Mouse (Mus musculus) heart, postnatal 36 days (tissue): Measurements from ENCODE around the gene Pld5. TPM values are rescaled to one million over a fixed set of nuclear protein-coding genes. Genes with fewer than 3 reads are reported as not detected.
A peak's percentile ranks its signal among the peaks of the same experiment; 100 is the strongest.

Experiments
- DNase-seq, 2 experiments: peaks; one replicate each; pipeline ENCODE4 v3.0.0; 2021 to 2022
- intact Hi-C: fragments of 180-260 bp; cut with DNase I; formaldehyde crosslinking; loops from one replicate; pipeline ENCODE4 v1.15.1; 2025
- total RNA-seq, 2 experiments: library from RNA; stranded (reverse); gene quantifications; 2 replicates each; pipeline ENCODE4 v1.2.3; 2021

The Pld5 gene
- total RNA-seq, 2 experiments from 2014 or later = 0.17 TPM; not detected in 1

DNA sequence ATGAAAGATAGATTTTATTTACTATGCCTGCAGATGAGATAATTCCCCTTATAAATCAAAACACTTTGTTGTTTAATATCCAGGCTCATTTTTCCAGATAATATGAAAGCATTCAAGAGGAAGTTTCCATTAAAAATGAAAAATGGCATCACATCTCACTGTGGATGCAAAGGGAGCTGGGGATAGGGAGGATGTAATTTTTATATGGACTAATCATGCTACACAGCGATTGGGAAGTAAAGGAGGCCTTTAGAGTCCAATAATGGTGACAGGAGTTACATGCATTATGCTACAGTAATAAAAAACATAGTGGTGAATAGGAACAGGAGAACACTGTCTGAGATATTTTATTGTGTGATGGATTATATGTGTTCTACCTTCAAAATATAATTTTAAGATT lies 100.1 kb downstream of the Pld5 start:
- no peak for DNase-seq
- intact Hi-C loops = no loop called here

DNA sequence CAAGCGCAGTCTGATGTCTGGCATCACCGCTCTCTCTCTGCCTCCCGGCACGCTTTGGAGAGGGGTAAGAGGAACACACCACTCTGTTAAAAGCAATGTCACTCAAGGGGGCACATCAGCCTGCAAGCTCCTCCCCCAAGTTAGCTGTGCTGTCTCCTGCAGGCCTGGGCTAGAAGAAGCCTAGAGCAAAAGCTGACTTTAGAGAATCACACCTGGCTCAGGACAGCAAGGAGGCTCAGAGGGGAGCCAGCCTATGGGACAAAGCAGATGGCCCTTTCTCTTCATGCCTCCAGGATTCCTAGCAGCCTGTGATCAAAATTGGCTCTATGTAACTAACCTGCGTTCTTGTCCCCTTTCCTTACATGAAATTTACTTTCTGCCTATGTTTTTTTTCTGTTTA lies 107.3 kb downstream of the Pld5 start:
- intact Hi-C loops = no loop called here
- no peak for DNase-seq

DNA sequence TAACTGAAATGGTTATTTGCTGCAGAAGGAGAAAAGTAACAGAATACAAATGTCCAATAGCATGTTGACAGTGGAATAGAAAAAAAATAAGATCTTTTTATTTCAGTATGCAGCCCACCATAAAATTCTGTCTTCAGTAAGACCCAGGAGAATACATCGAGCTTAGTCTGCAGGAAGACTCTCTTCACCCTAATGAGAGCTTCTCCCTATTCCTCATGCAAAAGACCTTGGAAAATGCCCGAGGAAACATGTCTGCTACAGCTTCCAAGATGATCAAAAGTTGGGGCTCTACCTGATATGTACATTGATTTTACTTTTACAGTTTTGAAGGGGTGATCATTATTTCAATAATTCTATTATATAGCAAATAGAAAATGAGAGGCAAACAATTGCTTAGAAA lies 108.0 kb downstream of the Pld5 start:
- DNase-seq = no peak
- intact Hi-C loops = no loop called here

DNA sequence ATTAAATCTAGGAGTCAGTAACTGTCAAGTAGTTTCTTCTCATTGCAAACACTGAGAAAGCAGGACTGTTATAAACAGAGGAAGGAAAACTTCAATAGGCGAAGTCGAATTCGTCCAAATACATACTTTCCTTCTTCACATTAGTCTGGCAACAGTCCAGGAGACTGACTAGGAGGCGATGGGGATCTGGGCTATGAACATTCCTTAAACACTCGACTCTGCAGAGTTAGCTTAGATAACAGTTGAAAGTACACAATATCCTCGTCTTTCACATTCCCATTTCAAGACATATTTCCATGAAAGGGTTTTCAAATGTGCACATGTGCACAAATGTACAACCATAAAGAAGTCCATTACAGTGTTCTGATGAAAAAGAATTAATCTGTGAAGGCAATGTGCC lies 129.8 kb downstream of the Pld5 start:
- intact Hi-C loops = no loop called here
- DNase-seq = no peak

DNA sequence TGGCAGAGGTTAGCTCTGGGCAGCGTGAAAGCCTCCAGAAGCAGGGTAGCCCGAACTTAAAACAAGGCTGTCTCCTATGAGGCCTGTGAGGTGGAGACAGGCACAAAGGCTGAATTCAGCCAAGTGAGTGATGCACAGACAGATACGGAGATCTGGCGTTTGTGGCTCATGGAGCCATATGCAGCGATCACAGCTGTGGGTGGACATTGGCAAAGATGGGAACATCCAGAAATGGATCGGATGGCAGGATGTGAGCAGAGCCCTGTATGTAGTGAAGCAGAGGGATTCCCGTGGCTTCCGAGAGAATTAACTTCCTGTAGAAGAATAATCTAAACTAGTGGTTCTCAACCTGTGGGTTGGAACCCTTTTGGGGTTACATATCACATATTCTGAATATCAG lies 140.7 kb downstream of the Pld5 start:
- intact Hi-C loops = no loop called here
- DNase-seq = no peak

DNA sequence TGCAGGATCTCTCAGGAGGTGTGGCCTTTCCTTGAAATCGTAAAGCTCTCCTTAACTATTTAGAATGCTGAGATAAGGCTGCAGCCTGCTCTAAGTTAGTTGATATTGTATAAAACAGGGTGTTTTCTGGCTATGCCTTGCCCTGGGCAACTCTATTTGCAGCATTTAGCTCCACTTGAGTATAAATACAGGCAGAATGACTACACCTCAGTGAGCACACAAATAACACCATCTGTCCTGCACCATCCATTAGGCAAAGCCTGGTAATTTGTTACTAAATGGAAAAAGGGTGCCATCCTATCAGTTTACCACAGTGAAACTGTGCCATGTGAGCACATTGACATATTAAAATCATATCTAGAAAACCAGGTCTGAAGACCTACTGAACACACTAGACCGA lies 149.3 kb downstream of the Pld5 start:
- no peak for DNase-seq
- intact Hi-C loops = no loop called here

DNA sequence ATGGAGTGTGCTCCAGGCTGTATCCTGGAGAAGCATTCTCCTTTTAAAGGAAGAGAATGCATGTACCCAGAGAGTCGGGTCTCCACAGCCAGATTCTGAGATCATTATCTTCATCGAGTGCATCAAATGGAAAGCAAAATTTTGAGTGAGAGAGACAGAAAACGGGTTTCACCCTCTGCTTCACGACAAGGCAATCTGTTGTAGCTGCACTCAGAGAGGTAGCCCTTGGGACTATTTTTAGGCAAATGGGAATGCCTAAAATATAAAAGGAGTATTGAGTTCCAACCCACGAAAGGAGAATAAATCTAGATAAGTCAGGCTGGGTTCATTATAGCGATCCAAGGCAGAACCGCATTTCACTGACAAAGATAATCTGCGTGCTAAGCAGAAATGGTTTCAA lies 150.7 kb downstream of the Pld5 start:
- DNase-seq = no peak
- intact Hi-C loops = no loop called here

DNA sequence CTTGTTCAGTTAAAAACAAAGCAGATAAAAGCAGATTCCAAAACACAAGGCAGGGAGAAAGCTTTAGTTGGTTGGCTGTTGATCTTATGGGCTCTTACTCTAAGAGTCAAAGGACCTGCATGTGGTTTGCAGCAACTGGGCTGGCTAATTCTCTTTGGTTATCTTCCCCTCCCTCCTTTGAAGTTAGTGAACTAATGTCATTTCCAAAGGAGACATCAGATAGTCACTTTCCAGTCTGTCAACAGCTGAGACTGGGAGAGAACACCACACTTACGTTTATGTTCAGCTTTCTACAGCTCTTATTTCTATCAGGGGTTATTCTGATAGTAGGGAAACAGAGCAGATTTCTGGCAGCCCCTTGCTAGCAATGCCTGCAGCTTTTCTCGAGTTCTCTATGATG lies 151.3 kb downstream of the Pld5 start:
- DNase-seq = no peak
- intact Hi-C loops = no loop called here

DNA sequence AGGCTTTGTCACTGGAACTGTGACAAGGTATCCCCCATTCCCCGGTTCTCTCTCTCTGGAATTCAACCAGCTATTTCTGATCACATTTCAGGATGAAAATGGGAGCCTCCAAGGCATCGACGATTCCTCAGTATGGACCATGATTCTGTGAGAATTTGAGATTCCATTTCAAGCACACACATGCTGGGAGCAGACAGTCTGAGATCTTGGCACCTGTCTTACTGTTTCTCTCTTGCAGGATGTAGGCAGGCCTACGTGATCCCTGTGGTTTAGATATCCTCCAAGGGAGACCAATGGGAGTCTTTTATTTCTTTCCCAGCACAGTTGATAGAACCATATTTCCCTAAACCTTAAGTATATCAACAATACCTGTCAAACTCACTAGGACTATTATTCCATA lies 159.5 kb downstream of the Pld5 start:
- intact Hi-C loops = no loop called here
- DNase-seq = no peak

DNA sequence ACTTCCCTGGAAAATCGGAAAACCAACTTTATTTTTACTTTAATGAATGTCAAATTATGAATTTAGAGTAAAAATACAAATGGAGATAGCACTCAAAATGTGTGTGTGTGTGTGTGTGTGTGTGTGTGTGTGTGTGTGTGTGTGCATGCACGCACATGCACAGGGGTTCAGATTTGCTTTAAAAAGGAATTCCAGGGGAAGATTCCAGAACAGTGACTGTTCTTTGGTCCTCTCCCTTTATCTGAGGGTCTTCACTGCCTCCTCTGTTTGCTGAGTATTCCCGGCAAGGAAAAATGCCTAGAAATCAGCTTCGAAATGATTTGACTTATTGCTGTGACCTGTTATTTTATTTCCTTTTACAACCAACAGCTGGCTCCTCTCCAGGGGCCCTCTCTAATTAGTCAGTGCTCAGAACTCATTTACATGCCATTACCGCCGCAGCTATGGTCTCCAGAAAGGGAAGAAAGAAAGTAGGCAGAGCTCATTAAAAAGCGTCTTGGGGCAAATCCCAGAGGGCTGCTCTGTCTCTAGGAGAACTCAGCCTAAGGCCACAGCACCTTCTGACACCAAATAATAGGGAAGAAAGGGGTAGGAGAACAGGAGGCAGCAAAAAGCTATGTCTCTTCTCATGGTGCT lies 176.3 kb downstream of the Pld5 start:
- intact Hi-C loops = no loop called here
- no peak for DNase-seq

DNA sequence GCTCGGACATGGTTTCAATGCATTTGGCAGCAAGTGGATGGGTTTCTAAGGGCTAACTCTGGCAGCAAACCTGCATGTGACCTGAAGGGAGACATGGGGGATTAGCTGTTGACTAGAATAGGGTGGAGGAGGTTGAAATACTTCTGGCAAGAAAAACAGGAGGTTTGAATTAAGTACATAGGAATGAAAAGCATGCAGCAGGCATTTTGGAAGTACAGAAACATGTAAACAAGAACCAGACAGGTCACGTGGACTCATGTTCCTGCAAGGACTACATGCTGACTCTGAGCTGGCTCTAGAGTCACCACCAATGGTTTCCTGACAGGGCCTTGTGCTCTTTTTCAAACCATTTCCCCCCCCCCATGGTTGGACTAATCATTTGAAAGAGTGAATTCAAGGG lies 183.0 kb downstream of the Pld5 start:
- no peak for DNase-seq
- intact Hi-C loops = no loop called here

DNA sequence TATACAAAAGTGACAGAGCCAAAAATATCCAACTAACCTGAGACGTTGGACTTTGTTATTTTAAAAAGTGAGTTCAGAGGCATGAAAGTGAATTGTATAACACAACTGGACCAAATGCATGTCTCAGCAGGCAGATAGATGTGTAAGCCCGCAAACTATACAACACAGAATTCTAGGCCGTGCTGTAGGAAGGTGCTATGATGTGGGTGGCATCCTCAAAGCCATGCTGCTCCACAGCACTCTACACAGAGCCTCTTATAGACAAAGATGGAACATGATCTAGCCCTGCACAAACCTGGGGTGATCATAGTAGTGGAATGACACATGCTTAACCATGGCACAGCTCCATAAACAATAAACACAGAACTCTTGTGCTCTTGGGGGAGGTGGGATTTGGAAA lies 185.7 kb downstream of the Pld5 start:
- intact Hi-C loops = no loop called here
- no peak for DNase-seq

DNA sequence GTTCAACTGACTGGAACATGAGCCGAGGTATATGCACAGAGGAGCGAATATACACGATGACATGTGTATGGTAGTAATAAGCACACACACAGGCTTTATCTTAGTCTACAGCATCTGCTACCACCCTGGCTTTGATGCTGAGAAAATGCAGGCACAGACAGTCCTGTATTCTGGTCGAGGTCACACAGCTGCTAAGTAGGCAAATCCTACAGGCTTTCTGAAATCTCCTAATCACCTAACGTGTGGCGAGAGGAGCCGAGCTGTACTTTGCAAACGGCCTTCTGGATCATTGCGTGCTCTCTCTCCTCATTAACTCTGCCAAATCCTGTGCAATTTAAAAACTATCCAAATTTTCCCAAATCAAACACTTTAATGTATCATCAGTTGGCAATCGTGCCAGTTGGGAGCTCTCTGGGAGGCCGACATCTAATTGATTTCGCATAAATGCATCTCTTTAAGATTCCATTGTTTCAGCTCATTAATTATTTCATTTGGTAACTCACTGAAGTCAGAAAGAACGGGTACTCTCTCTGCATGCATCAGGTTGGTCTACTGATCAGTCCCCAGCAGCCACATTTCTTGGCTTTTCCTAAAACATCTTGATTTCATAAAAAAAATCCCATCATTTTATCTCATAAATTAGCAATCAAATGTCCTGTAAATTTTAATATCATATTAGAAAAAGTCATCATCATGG lies 189.0 kb downstream of the Pld5 start:
- intact Hi-C loops = no loop called here
- no peak for DNase-seq

DNA sequence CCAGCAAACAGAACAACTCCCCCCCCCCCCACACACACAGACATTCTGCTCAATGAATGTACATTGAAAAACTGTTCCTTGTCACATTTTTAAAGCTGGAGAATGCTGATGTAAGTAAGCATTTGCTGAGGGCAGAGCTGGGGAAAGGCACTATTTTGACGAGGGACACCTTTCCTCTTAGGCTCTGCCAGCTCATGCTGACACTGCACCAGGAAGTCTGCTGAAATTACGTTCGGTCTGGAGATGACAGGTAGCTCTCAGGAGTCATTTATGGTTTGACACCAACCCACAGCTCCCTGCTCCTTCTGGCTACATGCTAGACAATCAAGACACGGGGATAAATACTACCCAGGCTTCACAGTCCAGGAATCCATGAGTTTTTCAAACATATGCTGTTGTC lies 192.8 kb downstream of the Pld5 start:
- intact Hi-C loops = no loop called here

DNA sequence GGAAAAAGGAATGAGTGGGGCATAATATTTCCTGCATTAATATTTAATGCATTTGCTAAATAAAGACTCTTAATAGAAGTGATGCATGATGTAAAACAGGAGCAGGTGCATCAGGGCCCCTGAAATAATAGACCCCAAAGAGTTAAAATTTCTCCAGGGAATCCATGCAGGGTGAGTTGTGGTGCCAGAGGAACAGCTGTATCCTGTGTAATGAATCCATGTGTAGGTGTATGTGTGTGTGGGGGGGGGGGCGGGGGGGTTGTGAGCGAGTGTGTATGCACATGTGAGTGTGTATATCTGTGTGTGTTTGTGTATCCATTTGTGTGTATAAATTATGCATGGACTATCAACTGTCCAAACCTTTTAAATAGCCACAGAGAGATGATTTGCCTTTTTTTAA lies 194.1 kb downstream of the Pld5 start:
- no peak for DNase-seq
- intact Hi-C loops = no loop called here

More for the DNA sequence above, 192.8 kb downstream of the Pld5 start:
- no peak for DNase-seq

DNA sequence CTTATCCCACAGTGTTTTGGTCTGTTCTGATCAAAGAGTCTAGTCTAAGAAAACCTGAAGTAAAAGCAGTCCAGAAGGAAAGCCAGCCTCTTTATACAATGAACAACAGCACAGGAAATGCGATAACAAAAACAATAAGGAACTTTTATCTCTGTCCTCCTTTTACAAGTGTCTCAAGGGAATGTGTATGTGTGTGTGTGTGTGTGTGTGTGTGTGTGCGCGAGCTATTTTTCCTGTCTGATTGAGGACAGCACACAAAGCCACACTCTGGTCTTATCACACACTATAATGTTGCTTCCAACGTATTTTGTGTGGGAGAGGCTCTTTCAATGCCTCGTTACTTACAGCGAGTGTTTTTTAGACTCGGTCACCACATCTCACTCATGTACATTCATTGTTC lies 196.7 kb downstream of the Pld5 start:
- DNase-seq = no peak
- intact Hi-C loops = no loop called here

DNA sequence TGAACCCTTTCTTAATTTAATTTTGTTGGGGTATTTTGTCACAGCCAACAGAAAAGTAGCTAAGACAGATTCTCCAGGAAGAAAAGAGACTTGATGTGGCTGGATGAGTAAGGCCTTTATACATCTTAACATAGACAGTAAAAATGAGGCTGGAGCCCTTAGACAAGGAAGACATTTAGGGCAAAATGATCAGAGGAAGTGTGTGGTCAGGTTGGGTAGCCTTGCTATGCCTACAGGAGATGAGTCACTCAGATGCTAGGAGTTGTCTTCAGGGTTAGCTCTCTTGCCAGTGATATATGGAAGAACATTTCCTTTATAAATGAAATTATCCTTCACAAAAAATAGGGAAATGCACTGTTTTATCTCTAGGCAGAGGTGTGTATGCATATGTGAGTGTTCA lies 198.3 kb downstream of the Pld5 start:
- DNase-seq = no peak
- intact Hi-C loops = no loop called here

DNA sequence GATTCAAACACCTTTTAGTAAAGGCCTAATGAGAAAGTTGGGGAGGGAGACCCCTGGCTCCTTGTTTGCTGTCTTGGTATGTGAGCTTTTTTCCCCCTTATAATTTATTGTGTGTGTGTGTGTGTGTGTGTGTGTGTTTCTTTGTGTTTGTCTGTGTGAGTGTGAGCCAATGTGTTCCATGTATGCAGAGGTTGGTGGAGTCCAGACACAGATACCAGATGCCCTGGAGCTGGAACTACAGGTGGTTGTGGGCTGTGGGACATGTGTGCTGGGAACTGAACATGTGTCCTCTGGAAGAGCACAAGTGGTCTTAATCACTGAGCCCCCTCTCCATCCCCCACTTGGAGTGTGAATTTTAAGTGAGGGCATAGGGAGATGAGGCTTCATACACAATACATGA lies 199.3 kb downstream of the Pld5 start:
- DNase-seq = no peak
- intact Hi-C loops = no loop called here

DNA sequence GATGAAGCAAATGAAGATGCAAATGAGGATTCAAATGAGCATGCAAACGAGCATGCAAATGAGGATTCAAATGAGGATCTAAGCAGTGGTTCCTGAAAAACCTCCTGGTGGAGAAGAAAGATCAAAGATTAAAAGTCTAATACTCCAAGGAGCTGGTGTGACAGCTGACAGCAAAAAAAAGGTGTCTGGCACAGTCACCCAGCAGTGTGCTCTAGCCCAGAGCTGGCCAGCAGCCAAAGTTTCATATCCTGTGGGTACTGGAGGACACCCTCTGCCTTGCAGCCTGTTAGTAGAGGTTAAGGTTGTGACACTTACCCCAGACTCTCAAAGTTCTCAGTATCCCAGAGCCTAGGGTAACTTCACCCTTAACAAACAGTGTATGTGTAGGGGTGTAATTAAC lies 199.7 kb downstream of the Pld5 start:
- intact Hi-C loops = no loop called here
- DNase-seq = peak; percentile 36 to 52

DNA sequence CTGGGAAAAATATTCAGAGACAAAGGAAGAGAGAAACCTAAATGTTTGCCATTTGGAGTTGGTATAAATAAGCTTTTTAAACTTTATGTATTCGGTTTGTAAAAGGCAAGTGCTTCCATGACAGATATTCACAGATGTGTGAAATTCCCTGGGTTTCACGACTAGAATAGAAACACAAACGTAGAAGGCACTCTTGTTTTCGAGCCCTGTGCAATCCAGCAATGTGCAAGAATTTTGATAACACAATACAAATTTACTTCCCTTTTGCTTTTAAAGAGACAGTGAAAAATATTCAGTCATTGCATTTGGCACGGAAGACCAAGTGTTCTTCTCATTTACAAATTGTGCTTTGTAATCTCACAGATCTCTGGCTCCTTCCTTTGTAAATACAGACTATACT lies 200.6 kb downstream of the Pld5 start:
- intact Hi-C loops = no loop called here
- DNase-seq = no peak

DNA sequence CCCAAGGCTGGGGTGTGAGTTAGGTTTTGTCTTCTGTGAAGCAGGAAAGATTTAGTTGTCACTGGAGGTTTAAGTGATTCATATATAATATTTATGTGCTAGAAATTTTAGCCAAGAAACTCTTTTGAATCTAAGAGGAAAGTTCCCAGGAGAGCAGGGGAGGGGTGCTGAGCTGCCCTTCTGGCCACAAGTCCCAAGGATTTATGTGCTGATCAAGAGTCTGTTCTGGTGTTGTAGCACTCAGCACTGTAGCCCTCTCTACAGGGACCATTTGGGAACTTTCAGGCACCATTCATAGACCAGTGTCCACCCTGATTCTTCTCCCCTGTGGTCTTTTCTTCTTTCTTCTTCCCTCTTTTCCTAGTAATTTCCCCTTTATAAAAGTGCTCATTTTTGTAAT lies 209.8 kb downstream of the Pld5 start:
- intact Hi-C loops = no loop called here
- no peak for DNase-seq

DNA sequence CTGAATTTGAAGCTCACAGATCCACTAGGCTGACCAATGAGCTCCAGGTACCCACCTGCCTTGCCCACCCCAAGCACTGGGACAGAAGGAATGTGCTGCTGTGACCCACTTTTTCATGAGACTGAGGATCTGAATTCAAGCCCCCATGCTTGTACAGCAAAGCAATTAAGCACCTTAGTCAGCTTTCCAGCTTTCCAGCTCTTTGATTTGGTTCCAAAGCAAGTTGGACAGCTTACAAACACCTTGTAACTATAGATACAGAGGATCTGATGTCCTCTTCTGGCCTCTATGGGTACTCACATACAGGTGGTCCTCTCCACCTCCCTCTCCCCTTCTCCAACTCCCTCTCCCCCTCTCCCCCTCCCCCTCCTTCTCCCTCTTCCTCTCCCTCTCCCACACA lies 210.6 kb downstream of the Pld5 start:
- intact Hi-C loops = no loop called here
- DNase-seq = no peak

DNA sequence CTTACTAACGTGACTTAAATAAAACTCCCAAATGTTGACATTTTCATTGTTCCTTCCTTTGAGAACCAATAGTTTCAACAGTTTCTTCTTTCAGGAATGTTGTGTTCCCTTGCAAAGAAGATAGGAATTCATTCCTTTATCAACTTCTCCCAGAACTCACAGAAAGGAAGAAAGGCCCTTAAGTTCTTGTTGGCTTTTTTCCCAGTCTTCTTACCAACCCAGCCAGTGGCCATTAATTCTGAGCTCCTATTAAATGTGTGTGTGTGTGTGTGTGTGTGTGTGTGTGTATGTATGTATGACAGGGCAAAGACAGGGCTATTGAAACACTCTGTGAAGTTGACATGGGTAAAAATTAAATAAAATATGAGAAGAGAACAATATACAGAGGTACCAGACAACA lies 221.5 kb downstream of the Pld5 start:
- no peak for DNase-seq
- intact Hi-C loops = no loop called here
